Mouse (Mus musculus): ENCODE measurements around the gene Dis3l2.

Gene Dis3l2

DNA sequence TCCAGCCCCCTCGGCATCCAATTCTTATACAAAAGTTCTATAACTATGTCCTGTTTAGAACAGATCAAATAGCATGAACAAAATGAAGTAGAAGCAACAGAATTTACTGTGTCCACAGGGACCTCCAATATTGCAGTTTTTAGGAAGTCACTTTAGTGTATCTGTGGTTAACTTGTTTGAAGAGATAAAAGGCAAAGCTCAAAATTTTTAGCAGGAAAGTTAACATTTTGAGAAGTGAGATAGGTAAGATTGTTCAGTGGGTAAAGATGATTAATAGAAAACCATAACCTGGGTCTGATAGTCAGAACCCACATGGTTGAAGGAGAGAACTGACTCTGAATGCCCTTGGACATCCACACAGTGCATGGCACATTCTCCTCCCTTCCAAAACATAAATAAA lies 32.8 kb downstream of the Dis3l2 start:
- DNase-seq, result no peak

DNA sequence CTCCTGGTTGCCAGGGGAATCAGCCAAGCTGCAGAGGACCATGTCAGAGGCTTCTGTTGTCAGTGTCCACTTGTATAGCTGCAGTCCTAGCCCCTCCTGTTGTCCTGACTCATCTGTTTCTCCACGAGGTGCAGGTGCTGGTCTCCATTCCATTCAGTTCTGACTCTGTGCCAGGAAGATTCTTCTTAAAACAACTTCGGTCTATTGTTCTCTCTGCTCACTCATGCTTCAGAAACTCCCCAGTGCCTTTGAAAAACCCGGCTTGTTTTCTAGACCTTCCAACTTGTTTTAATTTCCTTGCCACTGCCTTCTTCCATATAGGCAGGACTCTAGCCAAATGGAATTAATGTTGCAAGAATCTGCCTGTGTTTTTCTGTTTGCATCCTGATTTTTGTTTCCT lies 39.3 kb downstream of the Dis3l2 start:
- no peak for DNase-seq

GRCm38 (mm10) chr1:86747034-86747433 lies 43.4 kb downstream of the Dis3l2 start:
- no peak for DNase-seq

GRCm38 (mm10) chr1:86750094-86750493 lies 46.5 kb downstream of the Dis3l2 start:
- no peak for DNase-seq

DNA sequence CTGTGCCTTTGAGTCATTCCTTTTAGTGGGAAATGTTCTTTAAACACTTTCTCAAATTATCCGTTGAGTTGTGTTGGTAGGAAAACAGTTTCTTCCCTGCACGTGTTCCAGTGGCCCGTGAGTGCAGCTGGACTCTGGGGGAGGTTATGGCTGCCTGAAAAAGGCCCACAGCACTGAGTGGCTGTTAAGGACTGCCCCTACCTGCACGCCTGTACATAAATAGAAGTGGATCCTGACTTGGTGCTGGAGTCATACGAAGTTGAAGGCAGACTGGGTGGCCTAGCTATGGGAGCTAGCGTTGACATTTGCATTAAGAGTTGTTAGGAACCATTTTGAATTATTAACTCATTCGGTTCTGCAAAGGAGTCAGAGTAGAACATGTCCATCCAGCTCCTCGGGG lies 49.8 kb downstream of the Dis3l2 start:
- DNase-seq, result no peak

- no peak for DNase-seq
Observed at GRCm38 (mm10) chr1:86754335-86754734, 50.7 kb downstream of the Dis3l2 start.

DNA sequence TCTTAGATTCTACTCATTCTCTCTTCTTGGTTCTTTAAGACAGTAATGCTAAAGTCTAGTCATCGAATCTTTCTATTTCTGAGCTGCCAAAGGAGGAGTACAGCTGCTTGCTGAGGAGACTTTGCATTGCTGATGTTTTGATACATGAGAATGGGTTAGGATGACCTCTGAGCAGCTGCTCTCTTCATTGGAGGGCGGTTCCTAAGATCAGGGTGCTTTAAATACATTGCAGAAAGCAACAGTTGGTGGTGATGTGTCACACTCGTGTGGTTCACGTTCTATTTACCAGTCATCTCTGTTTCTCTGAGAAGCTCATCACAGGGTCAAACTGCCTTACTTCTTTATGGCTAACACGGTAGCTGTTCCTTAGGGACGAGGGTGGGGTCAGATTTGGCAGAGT lies 54.5 kb downstream of the Dis3l2 start:
- no peak for DNase-seq

- DNase-seq, result no peak
Observed at GRCm38 (mm10) chr1:86762161-86762560, 58.6 kb downstream of the Dis3l2 start.

DNA sequence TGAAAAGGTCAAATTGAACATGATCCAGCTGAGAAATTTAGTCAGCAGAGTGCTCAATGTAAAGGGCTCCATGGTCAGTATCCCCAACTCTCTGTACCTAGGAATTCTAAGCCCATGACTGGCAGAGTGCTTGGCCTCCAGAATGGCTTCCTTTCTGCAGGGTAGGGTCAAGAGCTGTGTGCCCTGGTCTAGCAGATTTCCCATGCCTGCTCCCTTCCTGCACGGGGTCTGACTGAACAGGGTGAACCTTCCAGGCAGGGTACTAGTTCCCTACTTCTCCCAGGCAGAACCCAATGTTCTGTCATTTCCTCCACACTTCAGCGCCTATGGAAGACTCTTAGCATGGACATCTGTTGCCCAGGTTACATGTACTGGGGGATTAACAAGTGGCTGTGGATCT lies 97.6 kb downstream of the Dis3l2 start:
- DNase-seq, result no peak

- no peak for DNase-seq
Observed at GRCm38 (mm10) chr1:86811756-86812155, 108.1 kb downstream of the Dis3l2 start.

GRCm38 (mm10) chr1:86822266-86822665 lies 118.7 kb downstream of the Dis3l2 start:
- DNase-seq, result no peak

DNA sequence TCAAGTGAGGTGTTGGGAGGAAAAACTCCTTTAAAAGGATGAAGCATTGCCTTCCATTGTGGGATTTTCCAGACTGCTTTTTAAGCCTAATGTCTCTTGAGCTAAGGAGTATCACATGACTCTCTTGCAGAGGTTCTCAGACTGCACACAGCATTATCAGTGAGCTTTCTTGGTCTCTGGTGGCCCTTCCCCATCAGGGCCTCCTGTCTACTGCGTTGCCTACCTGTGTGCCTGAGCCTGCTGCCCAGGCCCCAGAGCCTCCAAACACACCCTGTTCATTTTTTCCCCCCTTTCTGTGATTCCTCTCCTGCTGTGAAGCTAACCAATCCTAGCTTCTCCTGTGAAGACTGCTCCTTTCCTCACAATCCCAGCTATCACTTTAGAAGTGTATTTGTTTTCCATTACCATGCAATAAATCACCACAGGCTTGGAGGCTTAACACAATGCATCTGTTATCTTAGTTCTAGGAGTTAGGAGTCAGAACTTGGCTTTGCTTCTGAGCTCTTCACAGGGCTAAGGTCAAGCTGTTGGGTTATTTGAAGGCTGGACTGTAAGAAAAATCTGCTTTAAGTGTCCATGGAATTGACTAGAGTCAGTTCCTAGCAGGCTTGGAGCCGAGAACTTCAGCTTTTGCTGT lies 130.9 kb downstream of the Dis3l2 start:
- no peak for DNase-seq

GRCm38 (mm10) chr1:86834988-86835387 lies 131.4 kb downstream of the Dis3l2 start:
- DNase-seq, result no peak

- DNase-seq, result no peak
Observed at GRCm38 (mm10) chr1:86850754-86851153, 147.1 kb downstream of the Dis3l2 start.

DNA sequence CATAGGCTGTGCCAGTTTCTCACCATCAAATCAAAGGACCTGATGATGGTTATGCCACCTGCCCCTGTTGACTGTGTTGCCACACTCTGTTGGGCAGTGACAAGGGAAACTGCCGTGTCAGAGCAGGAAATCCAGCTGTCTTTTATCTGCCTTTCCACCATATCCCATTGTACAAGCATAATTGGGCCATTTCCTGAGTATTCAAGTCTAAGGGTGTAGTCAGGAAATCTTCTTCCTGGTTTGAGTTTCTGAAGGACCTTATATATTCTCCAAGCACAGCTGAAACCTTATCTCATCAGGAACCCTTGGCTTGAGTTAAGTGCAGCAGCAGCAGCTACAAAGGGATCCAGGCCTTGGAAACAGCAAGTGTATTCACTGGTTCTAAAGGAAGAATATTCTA lies 155.3 kb downstream of the Dis3l2 start:
- no peak for DNase-seq

DNA sequence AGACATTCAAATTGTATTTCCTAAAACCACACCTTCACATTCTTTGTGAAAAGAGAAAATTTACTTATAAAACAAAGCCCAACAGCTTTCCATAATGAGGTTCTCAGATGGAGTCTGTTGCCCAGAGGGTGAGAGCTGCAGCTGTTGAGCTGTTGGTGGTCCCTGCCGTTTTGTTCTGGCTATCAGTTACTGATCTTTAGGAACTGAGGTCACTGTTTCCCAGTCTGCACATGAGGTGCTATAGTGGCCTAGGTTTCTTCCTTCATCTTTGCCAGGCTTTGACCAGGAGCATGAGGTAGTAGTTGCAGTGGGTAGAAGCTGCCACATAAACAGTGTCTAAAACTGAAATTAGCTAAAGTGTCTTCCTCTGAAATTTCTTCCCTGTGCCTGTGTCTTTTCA lies 155.8 kb downstream of the Dis3l2 start:
- no peak for DNase-seq

DNA sequence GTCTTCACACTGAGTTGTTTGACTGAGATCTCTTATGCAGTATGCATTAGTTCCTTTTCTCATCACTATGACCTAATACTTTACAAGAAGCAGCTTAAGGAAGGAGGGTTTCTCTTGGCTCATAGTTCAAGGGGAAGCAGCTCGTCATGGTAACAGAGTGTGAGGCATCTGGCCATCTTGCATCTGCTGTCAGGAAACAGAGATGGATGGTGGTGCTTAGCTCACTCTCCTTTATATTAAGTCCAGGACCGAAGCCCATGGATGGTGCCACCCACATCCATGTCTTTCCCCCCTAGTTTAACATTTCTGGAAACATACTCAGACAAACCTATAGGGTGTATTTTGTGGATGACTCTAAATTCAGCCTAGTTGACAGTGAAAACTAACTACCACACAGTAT lies 170.1 kb downstream of the Dis3l2 start:
- DNase-seq, result no peak

DNA sequence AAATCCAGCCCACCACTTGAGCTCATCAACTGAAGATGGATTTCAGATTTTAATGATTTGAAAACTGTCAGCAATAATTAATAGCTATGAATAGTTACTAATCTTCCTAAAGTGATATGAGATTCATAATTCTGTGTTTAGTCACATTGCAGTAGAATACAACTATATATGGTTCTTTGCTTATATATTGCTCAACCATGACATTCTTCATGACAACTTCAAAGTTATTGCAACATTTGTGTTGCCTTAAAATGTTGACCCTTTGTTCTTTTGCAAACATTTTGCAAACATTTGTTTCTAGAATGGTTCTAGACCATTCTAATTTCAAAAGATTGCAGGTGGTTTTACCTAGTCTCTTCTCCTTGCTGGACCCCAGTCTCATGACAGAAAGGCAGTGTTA lies 175.1 kb downstream of the Dis3l2 start:
- DNase-seq, result no peak

GRCm38 (mm10) chr1:86879547-86879946 lies 175.9 kb downstream of the Dis3l2 start:
- DNase-seq, result no peak

GRCm38 (mm10) chr1:86887060-86887459 lies 183.5 kb downstream of the Dis3l2 start:
- no peak for DNase-seq

GRCm38 (mm10) chr1:86912481-86912880 lies 208.9 kb downstream of the Dis3l2 start:
- no peak for DNase-seq

DNA sequence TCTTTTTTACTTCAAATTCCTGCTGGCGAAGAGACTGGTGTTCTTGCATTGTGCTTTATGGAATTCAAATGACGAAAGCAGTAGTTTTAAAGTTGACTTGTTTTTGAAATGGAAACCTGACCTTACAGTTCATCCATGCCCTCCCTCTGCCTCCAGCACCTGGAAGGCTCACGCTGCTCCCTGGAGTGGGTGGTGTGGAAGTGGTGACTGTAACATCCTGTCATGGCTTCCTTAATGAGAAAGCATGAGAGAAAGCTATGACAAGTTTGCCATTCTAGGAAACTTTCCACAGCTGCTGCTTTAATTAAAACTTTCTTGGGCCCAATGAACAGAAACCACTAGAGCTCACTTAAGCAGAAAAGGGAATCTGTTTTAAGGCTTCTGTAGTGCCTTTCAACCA lies 210.3 kb downstream of the Dis3l2 start:
- DNase-seq, result no peak

DNA sequence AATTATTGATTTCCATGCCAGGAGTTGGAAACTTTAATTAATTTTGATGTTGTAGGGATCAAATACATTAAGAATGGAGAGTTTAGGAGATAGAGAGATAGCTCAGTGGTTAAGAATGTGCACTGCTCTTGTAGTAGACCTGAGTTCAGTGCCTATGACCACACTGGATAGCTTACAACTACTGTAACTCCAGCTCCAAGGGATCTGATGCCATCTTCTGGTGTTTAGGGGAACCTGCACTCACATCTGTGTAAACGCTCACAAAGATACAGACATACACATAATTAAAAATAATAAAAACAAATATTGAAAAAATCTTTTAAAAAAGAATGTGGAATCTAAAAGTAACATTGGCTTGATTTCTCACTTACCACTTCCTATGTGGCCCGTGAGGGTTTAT lies 211.1 kb downstream of the Dis3l2 start:
- no peak for DNase-seq

- DNase-seq, result no peak
Observed at GRCm38 (mm10) chr1:86916355-86916984, 212.9 kb downstream of the Dis3l2 start.

DNA sequence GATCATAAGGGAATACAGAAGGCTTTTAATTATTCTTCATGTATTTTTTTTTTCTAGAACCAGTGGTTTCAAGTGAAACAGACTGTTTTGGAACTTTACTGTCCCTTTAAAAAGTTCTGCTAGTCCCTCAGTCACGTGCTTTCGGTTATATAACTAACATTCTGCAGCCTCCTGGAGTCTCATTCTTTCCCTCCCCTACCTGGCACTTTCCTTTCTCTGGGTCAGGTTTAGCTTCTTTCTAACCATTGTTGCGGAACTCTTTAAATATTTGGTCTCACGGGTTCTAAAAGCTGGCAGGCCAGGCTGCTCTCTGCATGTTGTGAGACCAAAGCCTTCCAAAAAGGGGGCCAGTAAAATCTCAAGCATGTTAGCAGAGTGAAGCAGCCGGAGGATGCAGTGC lies 222.2 kb downstream of the Dis3l2 start:
- no peak for DNase-seq

All from right cerebral cortex, postnatal 4 days (tissue).